Mouse (Mus musculus) bone marrow macrophage, adult 2 months (primary cell): ENCODE measurements around the gene Stn1.

Source experiments
- CTCF ChIP-seq: IDR thresholded peaks from 2 replicates; pipeline ENCODE4 v1.5.1; 2012; ENCODE audit warnings: low read depth, mild to moderate bottlenecking, low read length, moderate library complexity
- POLR2A ChIP-seq: IDR thresholded peaks from 2 replicates; pipeline ENCODE4 v1.6.1; 2012; ENCODE audit warnings: mild to moderate bottlenecking, low read depth, low read length, borderline replicate concordance

DNA sequence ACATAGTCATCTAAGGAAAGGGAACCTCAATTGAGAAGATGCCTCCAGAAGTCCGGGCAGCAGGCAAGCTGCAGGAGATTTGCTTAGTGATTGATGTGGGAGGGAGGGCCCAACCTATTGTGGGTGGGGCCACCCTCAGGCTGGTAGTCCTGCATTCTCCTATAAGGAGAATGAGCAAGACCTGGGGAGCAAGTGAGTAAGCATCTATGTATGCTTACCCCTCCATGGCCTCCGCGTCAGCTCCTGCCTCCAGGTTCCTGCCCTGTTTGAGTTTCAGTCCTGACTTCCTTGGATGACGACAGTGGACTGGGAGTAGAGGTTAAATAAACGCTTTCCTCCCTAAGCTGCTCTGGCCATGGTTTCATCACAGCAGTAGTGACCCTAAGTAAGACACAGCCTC lies 22.2 kb downstream of the Stn1 start:
- TF ChIP-seq CTCF (no peak), POLR2A (no peak)
